Mouse (Mus musculus): ENCODE measurements around the gene Ppp1r15b. TPM values are rescaled to one million over a fixed set of nuclear protein-coding genes. Genes with fewer than 3 reads are reported as not detected.

Ppp1r15b gene
- 73.9 and 82.5 TPM in 2 replicates for total RNA-seq (2014; fragmentation: Nextera tagmentation)
- 116 TPM in 2 replicates for total RNA-seq (2017)

GRCm38 (mm10) chr1:133130638-133131560 is at the start of gene Ppp1r15b:
Ppp1r15b (plus strand) TSS chr1:133131143.
- peak; percentile 89 for ATAC-seq (replicated peaks; ENCODE audit: low FRiP score, low TSS enrichment, poor library complexity, severe bottlenecking)

GRCm38 (mm10) chr1:133083003-133083546 is 47.9 kb upstream of the Ppp1r15b start:
- ATAC-seq (replicated peaks; ENCODE audit: low FRiP score, low TSS enrichment, poor library complexity, severe bottlenecking): peak; percentile 83

- ATAC-seq (replicated peaks; ENCODE audit: low FRiP score, low TSS enrichment, poor library complexity, severe bottlenecking): peak; percentile 75
Measured at GRCm38 (mm10) chr1:133083942-133084625, 46.9 kb upstream of the Ppp1r15b start.

GRCm38 (mm10) chr1:133084708-133085416 is 46.1 kb upstream of the Ppp1r15b start:
- ATAC-seq (replicated peaks; ENCODE audit: low FRiP score, low TSS enrichment, poor library complexity, severe bottlenecking): no peak

GRCm38 (mm10) chr1:133085417-133085742 is 45.6 kb upstream of the Ppp1r15b start:
- ATAC-seq (replicated peaks; ENCODE audit: low FRiP score, low TSS enrichment, poor library complexity, severe bottlenecking): no peak

GRCm38 (mm10) chr1:133086804-133087203 is 44.1 kb upstream of the Ppp1r15b start:
- no peak for ATAC-seq (replicated peaks; ENCODE audit: low FRiP score, low TSS enrichment, poor library complexity, severe bottlenecking)

- peak; percentile 55 for ATAC-seq (replicated peaks; ENCODE audit: low FRiP score, low TSS enrichment, poor library complexity, severe bottlenecking)
Measured at GRCm38 (mm10) chr1:133087206-133087905, 43.6 kb upstream of the Ppp1r15b start.

GRCm38 (mm10) chr1:133088196-133088595 is 42.7 kb upstream of the Ppp1r15b start:
- no peak for ATAC-seq (replicated peaks; ENCODE audit: low FRiP score, low TSS enrichment, poor library complexity, severe bottlenecking)

- no peak for ATAC-seq (replicated peaks; ENCODE audit: low FRiP score, low TSS enrichment, poor library complexity, severe bottlenecking)
Measured at GRCm38 (mm10) chr1:133089415-133089814, 41.5 kb upstream of the Ppp1r15b start.

GRCm38 (mm10) chr1:133090641-133091040 is 40.3 kb upstream of the Ppp1r15b start:
- ATAC-seq (replicated peaks; ENCODE audit: low FRiP score, low TSS enrichment, poor library complexity, severe bottlenecking): no peak

GRCm38 (mm10) chr1:133091483-133091882 is 39.5 kb upstream of the Ppp1r15b start:
- no peak for ATAC-seq (replicated peaks; ENCODE audit: low FRiP score, low TSS enrichment, poor library complexity, severe bottlenecking)

- ATAC-seq (replicated peaks; ENCODE audit: low FRiP score, low TSS enrichment, poor library complexity, severe bottlenecking): no peak
Measured at GRCm38 (mm10) chr1:133093719-133094118, 37.2 kb upstream of the Ppp1r15b start.

GRCm38 (mm10) chr1:133100980-133101798 is 29.8 kb upstream of the Ppp1r15b start:
- peak; percentile 81 for ATAC-seq (replicated peaks; ENCODE audit: low FRiP score, low TSS enrichment, poor library complexity, severe bottlenecking)

GRCm38 (mm10) chr1:133102108-133102507 is 28.8 kb upstream of the Ppp1r15b start:
- no peak for ATAC-seq (replicated peaks; ENCODE audit: low FRiP score, low TSS enrichment, poor library complexity, severe bottlenecking)

GRCm38 (mm10) chr1:133103315-133103714 is 27.6 kb upstream of the Ppp1r15b start:
- ATAC-seq (replicated peaks; ENCODE audit: low FRiP score, low TSS enrichment, poor library complexity, severe bottlenecking): no peak

- no peak for ATAC-seq (replicated peaks; ENCODE audit: low FRiP score, low TSS enrichment, poor library complexity, severe bottlenecking)
Measured at GRCm38 (mm10) chr1:133103871-133104270, 27.1 kb upstream of the Ppp1r15b start.

- ATAC-seq (replicated peaks; ENCODE audit: low FRiP score, low TSS enrichment, poor library complexity, severe bottlenecking): no peak
Measured at GRCm38 (mm10) chr1:133116108-133116507, 14.8 kb upstream of the Ppp1r15b start.

GRCm38 (mm10) chr1:133118127-133118526 is 12.8 kb upstream of the Ppp1r15b start:
- ATAC-seq (replicated peaks; ENCODE audit: low FRiP score, low TSS enrichment, poor library complexity, severe bottlenecking): peak; percentile 65
